Mouse (Mus musculus) left cerebral cortex, postnatal 14 days (tissue): ENCODE results near the gene Lpp. TPM values are rescaled to one million over a fixed set of nuclear protein-coding genes. Genes with fewer than 3 reads are reported as not detected.

Experiments
- DNase-seq, 2 experiments: peaks; one replicate each; pipeline ENCODE4 v3.0.0; 2021 to 2022; ENCODE audit warnings: low spot score in 2 of 2, mixed read lengths in 1 of 2
- intact Hi-C: fragments of 180-260 bp; cut with DNase I; formaldehyde crosslinking; loops from one replicate; pipeline ENCODE4 v1.15.1; 2025
- total RNA-seq, 2 experiments: library from RNA; stranded (reverse); gene quantifications; 2 replicates each; pipeline ENCODE4 v1.2.3; 2021

Lpp gene
- total RNA-seq, 2 experiments from 2014 or later, result 6.8 to 8.3 TPM

DNA sequence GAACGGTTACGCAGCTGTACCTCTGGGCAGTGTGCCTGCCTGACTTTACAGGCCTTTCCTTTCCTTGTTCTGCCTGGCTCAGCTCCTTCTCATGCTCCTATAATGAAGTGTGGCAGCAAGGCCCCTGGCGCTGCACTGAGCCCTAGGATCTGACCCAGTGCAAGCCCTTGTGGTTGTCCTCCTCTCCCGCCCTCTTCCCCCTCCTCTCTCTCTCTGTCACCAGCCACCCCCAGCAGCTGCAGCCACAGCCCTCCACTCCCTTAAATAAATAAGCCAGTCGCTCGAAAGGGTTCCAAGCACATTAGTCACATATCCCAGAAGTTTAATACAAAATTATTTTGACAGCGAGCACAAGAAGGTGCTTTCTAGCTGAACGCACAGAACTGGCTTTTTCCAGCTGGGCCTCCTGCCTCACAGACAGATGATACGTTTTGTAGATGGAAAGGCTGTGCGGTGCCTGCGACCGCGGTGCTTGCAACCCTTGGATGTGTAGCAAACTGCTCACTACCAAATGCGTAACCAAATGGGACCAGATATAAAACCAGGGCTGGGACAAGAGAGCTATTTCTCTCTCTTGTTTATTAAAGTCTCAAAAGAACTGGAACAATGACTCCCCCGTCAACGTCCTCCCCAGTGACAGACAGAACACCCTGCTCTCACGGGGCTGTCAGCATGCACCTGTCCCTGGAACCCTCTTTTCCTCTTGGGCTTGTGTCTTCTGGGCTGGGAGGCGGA is 97.6 kb downstream of the Lpp start:
- no peak for DNase-seq
- intact Hi-C loops, result loop anchor here (5.0 kb wide), 1 partner anchor 504 kb away; the partner anchor contains the start of genes Bcl6 and Gm37419

DNA sequence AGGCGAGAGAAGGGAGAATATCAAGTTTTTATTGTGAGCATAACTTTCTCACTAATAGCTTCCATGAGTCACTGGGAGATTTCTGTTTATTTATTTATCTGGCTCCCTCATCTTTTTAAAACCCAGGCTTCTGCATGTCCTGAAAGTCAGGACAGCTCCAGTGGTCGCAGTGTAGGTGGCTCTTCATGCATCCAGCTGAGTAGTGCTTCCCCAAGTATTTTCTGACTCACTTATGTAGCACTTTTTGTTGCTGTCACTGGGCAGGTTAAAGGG is 98.1 kb downstream of the Lpp start:
- DNase-seq, result no peak
- intact Hi-C loops, result loop anchor here (5.0 kb wide), 1 partner anchor 504 kb away; the partner anchor contains the start of genes Bcl6 and Gm37419

DNA sequence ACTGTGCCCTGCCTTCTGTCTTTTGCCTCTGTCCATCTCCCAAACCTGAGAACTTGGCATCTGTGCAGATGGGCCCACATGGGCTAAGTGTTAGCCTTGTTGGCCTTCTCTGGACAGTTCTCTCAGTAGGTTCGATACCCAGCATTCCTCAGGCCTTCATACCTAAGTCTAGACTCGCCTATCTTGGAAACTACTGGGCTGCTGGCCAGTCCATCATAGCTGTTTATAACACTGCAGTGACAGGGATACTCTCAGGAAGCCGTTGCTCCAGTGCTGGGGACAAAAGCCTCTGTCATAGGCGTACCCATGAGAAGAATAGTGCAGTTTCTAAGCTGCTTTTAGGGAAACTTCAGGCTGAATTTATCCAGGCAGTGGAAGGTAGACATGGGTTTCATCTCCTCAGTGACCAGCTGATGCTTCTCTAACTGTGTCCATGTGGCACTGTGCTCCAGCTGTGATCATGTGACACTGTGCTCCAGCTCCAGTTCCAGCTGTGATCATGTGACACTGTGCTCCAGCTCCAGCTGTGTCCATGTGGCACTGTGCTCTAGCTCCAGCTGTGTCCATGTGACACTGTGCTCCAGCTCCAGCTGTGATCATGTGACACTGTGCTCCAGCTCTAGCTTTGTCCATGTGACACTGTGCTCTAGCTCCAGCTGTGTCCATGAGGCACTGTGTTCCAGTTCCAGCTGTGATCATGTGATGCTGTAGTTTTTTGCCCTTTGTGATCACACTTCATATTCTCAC is 99.1 kb downstream of the Lpp start:
- intact Hi-C loops, result loop anchor here (5.0 kb wide), 1 partner anchor 505 kb away; the partner anchor contains the start of genes Bcl6 and Gm37419

DNA sequence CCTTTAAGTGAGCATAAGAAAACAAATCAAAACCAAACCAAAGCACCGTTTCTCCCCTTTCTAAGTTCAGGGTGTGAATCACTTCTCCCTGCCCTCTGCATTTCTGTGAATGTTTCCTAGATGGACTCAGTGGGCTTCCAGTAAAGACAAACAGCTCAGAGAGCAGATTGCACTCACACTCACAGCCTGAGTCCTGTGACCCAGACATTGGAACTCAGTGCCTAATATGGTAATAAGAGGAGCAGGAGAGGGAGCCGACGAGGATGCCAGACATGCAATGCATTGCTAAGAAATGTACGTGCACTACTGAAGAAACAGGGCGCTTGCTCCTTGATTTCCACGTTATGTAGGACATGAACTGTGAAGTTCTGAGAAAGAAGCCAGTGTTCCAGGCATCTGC is 101.2 kb downstream of the Lpp start:
- no peak for DNase-seq
- intact Hi-C loops, result loop anchor here (5.0 kb wide), 1 partner anchor 507 kb away; the partner anchor contains the start of genes Bcl6 and Gm37419

More for the DNA sequence above, 99.1 kb downstream of the Lpp start:
- no peak for DNase-seq

DNA sequence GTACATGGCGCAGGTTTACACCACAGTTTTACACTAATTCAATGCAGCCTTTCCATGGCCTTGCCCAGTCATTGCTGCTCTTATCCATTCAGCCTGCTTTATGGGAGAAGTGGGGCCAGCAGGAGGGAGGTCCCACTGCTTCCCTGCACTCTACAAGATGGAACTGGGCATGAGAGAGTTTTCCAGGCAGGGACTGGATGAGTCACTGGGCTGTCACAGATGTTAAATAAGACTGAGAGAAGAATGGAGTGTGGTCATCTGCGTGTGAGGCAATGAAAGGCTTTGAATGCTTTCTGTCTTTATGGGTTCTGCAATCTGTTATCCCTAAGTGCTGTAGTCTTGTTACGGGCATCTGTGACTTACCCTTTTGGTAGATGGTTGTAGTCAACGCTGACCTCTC is 102.2 kb downstream of the Lpp start:
- no peak for DNase-seq
- intact Hi-C loops, result no loop called here

DNA sequence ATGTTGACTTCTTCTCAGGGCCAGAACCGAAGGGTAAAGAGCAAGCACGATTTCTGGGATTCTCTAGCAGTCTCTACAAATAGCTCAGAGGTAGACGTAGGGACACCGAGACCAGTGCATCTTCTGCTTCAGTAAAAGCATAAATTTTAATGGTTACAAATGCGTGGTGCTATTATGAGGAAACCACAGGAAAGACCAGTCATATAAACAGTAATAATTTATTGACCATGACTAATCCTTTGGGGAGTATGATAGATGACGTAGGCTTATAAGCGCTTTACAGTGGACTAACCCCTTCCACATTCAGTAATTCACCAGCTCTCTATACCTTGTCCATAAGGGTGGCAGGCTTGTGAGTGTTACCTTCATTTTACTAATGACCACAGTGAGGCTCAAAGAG is 103.3 kb downstream of the Lpp start:
- intact Hi-C loops, result no loop called here
- no peak for DNase-seq

DNA sequence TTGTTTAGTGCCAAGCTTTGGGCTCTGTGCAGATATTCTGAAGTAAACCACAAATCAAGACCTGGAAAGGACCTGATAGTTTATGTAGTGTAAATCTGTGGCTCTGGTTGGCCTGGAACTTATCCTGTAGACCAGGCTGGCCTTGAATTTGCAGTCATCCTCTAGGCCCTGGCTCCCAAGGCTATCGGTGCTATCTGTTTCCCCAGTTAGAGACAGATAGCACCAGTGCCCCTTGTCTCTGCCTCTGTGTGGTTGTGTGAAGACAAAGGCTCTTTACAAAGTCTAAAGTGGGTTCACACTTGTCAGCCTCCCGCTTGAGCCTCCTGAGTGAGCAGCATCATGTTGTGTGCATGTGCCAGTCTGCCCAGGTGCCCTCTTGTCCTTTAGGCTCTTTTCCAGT is 104.1 kb downstream of the Lpp start:
- intact Hi-C loops, result no loop called here
- DNase-seq, result no peak

DNA sequence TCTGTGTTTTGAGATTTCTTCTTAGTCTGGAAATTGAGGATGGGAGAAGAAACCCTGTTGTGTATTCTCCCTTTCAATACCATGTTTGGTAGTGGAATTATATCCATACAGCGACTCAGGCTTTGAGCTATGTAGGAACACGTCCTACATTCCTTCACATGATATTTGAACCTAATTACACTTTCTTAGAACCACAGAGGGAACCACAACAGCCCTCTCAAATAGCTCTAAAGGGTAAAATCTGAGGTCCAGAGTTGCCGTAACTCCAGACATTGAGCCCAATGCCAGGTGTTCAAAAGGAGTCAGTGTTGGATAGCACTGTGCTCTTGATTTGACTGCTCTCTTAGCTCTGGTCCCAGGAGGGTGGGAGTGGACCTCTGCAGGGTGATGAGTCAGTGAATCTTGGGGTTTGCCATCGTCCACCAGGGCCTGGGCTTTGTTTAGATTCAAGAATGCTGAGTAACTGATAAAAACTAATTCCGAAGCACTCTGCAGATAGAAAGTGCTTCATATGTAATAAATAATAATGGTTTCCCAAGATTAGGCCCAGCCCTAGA is 104.9 kb downstream of the Lpp start:
- no peak for DNase-seq
- intact Hi-C loops, result no loop called here

DNA sequence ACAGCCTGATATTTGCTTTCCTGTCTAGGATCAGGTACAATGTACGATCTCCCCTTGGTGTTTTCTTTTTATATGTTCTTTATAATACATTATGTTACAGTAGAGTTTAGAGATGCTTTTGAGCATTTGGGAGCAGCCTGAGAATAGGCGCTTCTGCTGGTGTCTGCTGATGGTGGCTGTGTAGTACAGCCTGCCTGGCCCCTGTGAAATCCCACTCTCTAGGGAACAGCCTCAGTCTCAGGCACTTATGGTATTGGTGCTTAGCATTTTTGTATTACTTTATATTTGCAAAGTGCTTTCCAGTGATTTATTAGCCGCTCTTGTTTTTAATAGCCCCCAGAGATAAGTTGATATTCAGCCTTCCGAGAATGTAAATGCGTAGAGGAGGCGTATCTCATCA is 107.9 kb downstream of the Lpp start:
- intact Hi-C loops, result no loop called here
- no peak for DNase-seq

DNA sequence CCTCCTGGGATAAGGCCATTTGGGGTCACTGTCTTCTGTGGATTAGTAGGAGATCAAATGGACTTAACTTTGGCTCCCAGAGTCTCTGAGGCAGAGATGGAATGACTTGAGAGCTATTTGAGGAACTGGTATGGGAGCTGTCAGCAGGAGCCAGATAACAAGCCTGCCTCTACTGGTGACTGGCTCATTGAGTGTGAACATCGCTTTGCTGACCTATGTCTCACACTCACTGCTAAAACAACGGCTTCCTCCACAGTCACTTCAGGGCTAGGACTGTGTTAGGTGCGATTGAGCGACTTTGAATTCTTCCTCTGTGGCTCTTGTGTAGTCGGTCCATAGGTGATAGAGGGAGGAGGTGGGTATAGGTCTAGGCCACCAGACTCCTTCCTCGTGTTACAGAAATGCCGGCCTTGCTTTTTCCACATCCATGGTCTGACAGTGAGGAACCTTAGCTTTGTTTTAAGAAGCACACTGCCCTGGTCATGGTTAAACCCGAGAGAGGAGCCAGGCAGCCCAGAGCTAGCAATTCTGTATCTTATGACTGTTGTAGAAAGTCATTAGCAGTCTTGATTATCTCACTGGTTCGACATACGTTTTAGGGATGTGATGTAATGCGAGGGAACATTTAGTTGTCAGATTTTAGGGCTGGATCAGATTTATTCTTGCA is 108.5 kb downstream of the Lpp start:
- peak in 1 of 2 experiments; percentile 34 for DNase-seq
- intact Hi-C loops, result no loop called here

DNA sequence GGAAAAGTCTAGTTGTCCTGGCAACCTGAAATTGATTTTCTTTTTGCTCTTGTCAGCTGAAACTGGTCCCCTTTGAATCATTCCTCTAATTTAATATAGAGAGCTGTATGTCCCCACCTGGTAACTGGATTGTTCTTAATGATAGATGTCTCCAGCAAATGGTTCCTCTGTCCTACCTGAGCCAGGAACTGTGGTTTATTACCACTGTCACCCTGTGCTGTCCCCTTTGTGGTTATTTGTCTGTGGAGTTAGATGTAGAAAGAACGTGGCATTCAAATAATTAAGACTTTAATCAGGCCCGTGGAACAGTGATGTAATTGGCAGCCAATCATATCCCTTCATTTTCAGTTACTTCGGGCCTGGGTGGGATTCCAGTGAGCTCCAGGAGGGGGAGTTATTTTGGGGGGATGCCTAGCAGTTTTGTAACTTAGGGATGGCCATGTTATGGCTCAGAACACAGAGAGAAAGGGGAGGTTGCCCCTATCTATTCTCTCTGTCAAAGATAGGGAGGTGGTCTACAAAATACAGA is 109.1 kb downstream of the Lpp start:
- DNase-seq, result no peak

DNA sequence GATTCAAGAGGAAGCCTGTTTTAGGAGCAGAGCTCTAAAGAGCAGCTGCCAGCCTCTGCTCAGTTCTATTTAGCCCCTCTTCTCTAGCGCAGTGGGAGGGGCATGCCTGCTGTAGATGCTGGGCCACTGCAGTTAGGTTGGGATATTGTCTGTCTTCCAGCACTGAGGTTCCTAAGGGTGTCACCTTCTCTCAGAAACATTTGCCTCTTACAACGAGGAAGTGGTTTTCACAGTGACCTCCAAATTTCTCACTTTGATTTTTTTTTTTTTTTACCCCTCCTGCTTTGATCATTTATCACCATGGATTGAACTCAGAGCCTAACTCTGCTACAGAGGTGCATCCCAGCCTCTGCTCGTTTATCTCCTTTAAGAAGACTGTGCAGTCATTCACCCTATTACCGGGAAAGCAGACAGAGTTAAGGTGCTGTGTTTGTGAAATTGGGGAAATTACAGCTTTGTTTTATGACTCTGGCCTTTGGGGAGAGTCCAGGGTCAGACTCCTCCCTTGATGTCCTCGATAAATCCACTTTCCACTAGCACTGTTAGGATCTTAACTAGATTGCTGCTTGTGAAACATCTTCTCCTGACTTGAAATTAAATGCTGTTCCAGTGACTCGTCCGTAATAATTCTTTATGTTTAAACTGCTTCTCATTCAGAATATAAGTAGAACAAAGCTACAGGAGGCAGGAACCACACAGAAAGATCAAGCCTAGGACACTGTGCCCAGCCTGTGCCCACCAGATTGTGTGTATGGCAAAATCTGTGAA is 111.7 kb downstream of the Lpp start:
- intact Hi-C loops, result no loop called here
- no peak for DNase-seq

More for the DNA sequence above, 109.1 kb downstream of the Lpp start:
- intact Hi-C loops, result no loop called here

DNA sequence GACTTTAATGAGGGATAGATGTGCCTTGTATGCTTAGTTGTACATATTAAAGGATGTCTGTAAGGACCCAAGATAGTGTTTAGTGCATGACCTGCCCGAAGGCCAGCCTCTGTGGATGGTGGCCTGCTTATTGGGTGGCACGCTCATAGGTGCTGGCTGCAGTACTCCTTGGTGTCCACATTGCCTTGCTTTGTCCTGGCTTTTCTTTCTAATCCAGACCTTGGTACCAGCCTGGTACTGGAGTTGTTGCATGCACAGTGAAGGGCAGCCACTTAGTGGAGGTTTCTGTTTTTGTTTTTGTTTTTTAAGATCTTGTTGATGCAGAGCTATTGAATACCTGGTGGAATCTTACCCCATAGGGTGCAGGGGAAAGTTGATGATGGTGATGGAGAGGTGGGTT is 112.9 kb downstream of the Lpp start:
- DNase-seq, result no peak
- intact Hi-C loops, result no loop called here

DNA sequence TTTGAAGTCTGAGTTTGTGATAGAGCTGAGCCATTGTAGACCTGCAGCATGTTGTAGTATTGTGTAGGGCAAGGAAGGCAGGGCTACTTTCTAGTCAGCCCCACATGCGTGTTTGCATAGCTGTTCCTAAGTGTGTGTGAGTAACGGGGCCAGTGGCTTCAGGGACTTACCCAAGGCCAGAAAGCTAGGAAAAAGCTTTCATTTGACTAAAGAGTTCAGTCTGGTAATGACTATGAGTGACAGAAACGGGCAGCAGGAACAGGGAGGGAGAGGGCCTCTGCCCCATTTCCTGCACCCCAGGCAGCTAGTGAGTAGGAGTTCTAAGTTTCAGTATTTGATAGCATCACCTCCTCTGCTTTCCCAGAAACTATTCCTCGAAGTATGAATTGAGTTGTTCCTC is 113.4 kb downstream of the Lpp start:
- intact Hi-C loops, result no loop called here
- DNase-seq, result no peak

DNA sequence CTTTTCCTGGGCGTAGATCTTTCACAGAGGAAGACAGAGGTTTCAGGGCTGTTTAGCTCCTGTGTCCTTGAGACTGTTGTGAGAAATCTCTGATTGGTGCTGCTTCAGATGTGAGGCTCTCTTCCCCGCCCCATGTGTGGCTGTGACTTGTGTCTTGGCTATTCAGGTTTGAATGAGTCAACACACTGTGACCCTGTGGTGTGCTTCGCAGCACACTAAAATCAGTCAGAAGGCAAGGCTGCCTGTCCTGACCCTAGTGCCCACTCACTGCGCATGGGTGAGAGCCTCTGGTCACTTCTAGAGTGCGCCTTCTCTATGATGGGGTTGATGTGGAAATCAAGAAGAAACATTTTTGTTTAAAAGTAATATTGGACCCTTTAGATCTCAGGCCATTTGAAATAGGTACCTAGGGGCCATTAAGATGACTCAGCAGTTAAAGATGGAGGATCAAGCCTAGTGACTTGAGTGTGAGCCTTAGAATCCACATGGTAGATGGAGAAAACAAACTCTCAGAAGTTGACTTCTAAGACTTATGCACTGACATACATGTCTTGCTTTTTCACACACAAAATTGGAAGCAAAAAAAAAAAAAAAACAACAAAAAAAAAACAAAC is 114.7 kb downstream of the Lpp start:
- no peak for DNase-seq
- intact Hi-C loops, result no loop called here

DNA sequence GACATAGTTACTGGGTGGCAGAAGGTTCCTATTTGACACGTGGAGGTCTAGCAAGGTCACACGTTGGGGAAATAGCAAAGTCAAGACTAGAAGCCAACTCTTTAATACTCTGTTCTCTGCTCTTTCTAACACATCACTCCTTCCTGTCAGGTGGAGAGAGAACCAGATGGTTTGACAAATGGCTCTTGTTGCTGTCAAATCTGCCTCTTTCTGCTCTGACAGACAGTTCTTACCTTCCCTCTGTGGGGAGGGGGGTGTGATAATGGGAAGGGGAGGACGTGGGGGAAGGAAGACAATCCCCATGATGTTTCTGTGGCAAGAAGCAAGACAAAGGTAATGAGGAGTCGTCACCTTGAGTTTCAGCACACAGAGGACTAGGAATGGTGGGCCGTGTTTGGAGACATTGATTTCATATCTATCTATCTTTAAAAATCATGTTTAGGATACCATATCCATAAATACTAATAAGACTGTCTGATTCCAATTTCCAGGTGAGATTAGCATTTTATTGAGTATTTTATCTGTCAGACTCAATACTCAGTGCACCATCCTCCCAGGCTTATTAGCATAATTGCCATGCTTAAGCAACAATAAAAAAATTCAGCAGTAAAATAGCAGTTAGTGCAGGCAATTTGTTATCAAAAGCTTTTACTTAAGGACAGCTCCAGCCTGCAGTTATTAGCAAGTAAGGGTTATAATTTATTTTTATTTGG is 115.9 kb downstream of the Lpp start:
- no peak for DNase-seq

DNA sequence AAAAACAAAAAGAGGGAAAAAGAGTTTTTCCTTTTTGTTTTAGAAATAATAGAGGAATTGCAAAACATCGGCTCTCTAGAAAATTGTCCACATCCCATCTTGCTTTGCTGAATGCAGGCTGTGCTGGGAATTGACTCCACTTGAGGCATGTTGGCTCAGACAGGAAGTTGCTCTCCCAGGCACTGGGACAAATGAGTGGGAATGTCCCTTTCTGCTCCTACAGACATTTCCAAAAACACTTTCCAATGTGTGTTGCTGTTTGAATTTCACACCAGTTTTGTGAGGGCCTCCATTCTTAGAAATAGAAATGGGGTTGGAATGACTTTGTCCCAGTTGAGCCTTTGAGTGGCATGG is 116.5 kb downstream of the Lpp start:
- DNase-seq, result no peak
- intact Hi-C loops, result no loop called here

More for the DNA sequence above, 115.9 kb downstream of the Lpp start:
- intact Hi-C loops, result no loop called here

DNA sequence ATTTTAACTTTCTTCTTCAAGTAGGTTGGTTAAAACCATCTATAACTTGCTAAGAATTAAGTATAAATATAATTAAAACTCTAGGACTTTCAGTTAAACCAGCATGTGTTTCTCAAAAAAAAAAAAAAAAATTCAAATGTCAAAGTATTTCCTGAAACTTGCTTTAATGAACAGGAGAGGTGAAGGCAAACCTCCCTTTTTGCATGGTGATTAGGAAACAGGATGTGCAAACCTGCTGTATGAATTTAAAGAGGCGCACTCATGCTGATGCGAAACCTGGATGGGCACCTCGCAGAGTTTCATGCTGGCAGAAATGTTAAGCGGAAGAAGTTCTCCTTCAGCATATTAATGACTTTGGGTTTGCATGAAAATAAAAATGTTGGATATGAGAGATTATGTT is 119.9 kb downstream of the Lpp start:
- no peak for DNase-seq
- intact Hi-C loops, result no loop called here
